Mouse (Mus musculus): ENCODE measurements around the gene Gfpt2. TPM values are rescaled to one million over a fixed set of nuclear protein-coding genes. Genes with fewer than 3 reads are reported as not detected.
A peak's percentile ranks its signal among the peaks of the same experiment; 100 is the strongest.
"Not testable (repeated sequence)": the region's sequence is repeated elsewhere in the genome, so short reads cannot be mapped to it uniquely, and the experiment has no call there.

Gfpt2 gene
- polyA plus RNA-seq, 2 experiments, result 0.39 to 0.90 TPM

DNA sequence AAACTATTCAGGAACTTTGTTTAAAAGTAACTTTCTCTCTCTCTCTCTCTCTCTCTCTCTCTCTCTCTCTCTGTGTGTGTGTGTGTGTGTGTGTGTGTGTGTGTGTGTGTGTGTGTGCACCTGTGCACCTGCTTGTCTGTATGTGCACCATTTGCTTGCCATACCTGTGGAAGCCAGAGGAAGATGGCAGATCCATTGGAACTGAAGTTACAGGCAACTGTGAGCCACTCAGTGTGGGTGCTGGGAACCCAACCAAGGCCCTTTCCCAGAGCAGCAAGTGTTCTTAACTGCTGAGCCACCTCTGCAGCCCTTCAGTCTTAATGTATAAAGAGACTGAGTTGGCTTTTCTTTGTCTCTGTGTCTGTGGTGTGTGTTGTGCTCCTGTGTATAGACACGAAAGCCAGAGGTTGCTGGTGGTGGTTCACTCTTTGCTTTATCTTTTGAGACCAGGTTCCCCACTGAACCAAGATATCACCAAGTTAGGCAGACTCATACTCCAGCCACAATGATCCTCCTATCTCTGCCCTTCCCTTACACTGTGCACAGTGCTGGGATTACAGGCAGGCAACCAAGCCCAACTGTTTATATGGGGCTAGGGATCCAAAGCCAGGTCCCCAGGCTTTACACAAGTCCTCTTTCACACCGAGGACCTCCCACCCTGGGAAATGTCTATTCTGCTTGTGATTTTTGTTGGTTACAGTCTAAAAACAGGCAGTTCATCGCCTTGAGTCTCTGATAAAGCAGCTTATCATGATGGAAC, 28.4 kb upstream of the Gfpt2 start:
- Histone ChIP-seq H3K9ac (replicated peaks) (no peak overlapping the region), H3K4me1 (replicated peaks; ENCODE audit: control insufficient read depth in 2 of 2, insufficient read depth in 2 of 2, low read length in 1 of 2) (peaks cover 13 to 22% of the 10 kb centered on the region in 2 experiments), H3K4me2 (ENCODE audit: low read depth) (peak overlapping the region; percentile 2), H3K9me3 (ENCODE audit: control insufficient read depth, low read length) (no peaks in the 10 kb centered on the region), H3K27me3 (ENCODE audit: control insufficient read depth, insufficient read depth, low read length) (no peaks in the 10 kb centered on the region), H3K4me3 (ENCODE audit: insufficient read depth in 1 of 2, low read depth in 2 of 2, low read length in 2 of 2) (no peak overlapping the region), H3K36me3 (replicated peaks; ENCODE audit: control insufficient read depth, insufficient read depth, low read depth) (no peaks in the 10 kb centered on the region), H3K27ac (no peak overlapping the region; the same call in 1 of the 2 replicates)
- TF ChIP-seq EP300 (IDR thresholded peaks at IDR 0.05; ENCODE audit: low read depth) (peak; percentile 76), CTCF (IDR thresholded peaks at IDR 0.05; ENCODE audit: low read depth) (no peak)
- WGBS (ENCODE audit: insufficient replicate concordance), result 8% methylated on average over 3 of the region's 3 CpGs
- DNase-seq (ENCODE audit: low read depth in 3 of 3, low spot score in 3 of 3) (peak; percentile 44 to 58 (median 56)), ATAC-seq (ENCODE audit: insufficient read depth) (peak; percentile 95)

DNA sequence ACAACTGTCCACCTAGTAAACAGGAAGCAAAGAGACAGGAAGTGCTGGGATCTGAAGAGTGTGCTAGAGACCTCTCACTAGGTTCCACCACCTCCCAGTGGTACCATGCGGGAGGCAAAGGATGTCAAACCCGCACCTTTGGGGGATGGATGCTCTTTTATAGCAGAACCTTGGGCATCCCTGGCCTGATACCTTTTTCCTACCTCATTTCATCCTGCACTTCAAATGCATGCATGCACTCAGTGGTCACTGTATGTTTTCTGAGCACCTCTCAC, 27.9 kb upstream of the Gfpt2 start:
- 45% methylated on average over 2 of the region's 2 CpGs for WGBS (ENCODE audit: insufficient replicate concordance)
- H3K27ac ChIP-seq, result no peak overlapping the region
- peak; percentile 67 for ATAC-seq (ENCODE audit: insufficient read depth)
- peaks cover 13 to 22% of the 10 kb centered on the region in 2 experiments for H3K4me1 ChIP-seq (replicated peaks; ENCODE audit: control insufficient read depth in 2 of 2, insufficient read depth in 2 of 2, low read length in 1 of 2)
- no peaks in the 10 kb centered on the region for H3K9me3 ChIP-seq (ENCODE audit: control insufficient read depth, low read length)
- H3K9ac ChIP-seq (replicated peaks), result no peak overlapping the region; the same call in 1 of the 2 replicates
- no peaks in the 10 kb centered on the region for H3K36me3 ChIP-seq (replicated peaks; ENCODE audit: control insufficient read depth, insufficient read depth, low read depth)
- no peak for DNase-seq (ENCODE audit: low read depth in 3 of 3, low spot score in 3 of 3)
- H3K4me2 ChIP-seq (ENCODE audit: low read depth), result peak overlapping the region; percentile 2
- no peak overlapping the region for H3K4me3 ChIP-seq (ENCODE audit: insufficient read depth in 1 of 2, low read depth in 2 of 2, low read length in 2 of 2)
- H3K27me3 ChIP-seq (ENCODE audit: control insufficient read depth, insufficient read depth, low read length), result no peaks in the 10 kb centered on the region
- TF ChIP-seq EP300 (IDR thresholded peaks at IDR 0.05; ENCODE audit: low read depth) (no peak), CTCF (IDR thresholded peaks at IDR 0.05; ENCODE audit: low read depth) (no peak)

DNA sequence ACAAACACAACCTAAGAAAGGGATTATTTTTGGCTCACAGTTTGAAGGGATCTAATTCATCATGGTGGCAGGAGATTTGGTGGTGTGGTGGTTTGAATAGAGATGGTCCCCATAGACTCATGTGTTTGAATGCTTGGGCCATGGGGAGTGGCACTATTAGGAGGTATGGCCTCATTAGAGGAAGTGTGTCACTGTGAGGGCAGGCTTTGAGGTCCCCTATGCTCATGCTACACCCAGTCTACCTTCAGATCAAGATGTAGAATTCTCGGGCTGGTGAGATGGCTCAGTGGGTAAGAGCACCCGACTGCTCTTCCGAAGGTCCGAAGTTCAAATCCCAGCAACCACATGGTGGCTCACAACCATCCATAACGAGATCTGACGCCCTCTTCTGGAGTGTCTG, 26.5 kb upstream of the Gfpt2 start:
- WGBS (ENCODE audit: insufficient replicate concordance), result 72% methylated on average over 4 of the region's 6 CpGs
- ATAC-seq (ENCODE audit: insufficient read depth); H3K36me3 ChIP-seq (replicated peaks; ENCODE audit: control insufficient read depth, insufficient read depth, low read depth); H3K27me3 ChIP-seq (ENCODE audit: control insufficient read depth, insufficient read depth, low read length); DNase-seq (ENCODE audit: low read depth in 3 of 3, low spot score in 3 of 3); H3K9me3 ChIP-seq (ENCODE audit: control insufficient read depth, low read length); H3K9ac ChIP-seq (replicated peaks); H3K4me2 ChIP-seq (ENCODE audit: low read depth); H3K27ac ChIP-seq; H3K4me3 ChIP-seq (ENCODE audit: insufficient read depth in 1 of 2, low read depth in 2 of 2, low read length in 2 of 2): not testable (repeated sequence)
- peaks cover 13 to 22% of the 10 kb centered on the region in 2 experiments for H3K4me1 ChIP-seq (replicated peaks; ENCODE audit: control insufficient read depth in 2 of 2, insufficient read depth in 2 of 2, low read length in 1 of 2)

DNA sequence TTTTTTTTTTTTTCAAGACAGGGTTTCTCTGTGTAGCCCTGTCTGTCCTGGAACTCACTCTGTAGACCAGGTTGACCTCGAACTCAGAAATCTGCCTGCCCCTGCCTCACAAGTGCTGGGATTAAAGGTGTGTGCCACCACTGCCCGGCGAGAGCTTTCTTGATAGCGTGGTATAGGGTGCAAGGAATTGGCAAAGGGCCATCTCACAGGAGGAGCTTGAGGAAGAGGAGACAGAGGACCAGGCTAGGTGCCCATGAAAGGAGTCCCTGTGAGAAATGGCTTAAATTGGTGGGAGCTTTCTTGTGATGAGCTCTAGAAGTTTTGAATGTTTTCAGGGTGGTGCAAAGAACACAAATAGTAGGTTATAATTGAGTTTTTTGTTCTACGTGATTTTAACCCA, 25.2 kb upstream of the Gfpt2 start:
- no peaks in the 10 kb centered on the region for H3K9me3 ChIP-seq (ENCODE audit: control insufficient read depth, low read length)
- 75% methylated on average over 5 of the region's 5 CpGs for WGBS (ENCODE audit: insufficient replicate concordance)
- DNase-seq (ENCODE audit: low read depth in 3 of 3, low spot score in 3 of 3) (no peak), ATAC-seq (ENCODE audit: insufficient read depth) (no peak)
- no peak overlapping the region for H3K4me2 ChIP-seq (ENCODE audit: low read depth)
- H3K27ac ChIP-seq, result no peak overlapping the region
- no peak overlapping the region for H3K4me3 ChIP-seq (ENCODE audit: insufficient read depth in 1 of 2, low read depth in 2 of 2, low read length in 2 of 2)
- no peak overlapping the region for H3K9ac ChIP-seq (replicated peaks)
- H3K36me3 ChIP-seq (replicated peaks; ENCODE audit: control insufficient read depth, insufficient read depth, low read depth), result no peaks in the 10 kb centered on the region
- peaks cover 13 to 22% of the 10 kb centered on the region in 2 experiments for H3K4me1 ChIP-seq (replicated peaks; ENCODE audit: control insufficient read depth in 2 of 2, insufficient read depth in 2 of 2, low read length in 1 of 2)
- no peaks in the 10 kb centered on the region for H3K27me3 ChIP-seq (ENCODE audit: control insufficient read depth, insufficient read depth, low read length)
- TF ChIP-seq CTCF (IDR thresholded peaks at IDR 0.05; ENCODE audit: low read depth) (no peak), EP300 (IDR thresholded peaks at IDR 0.05; ENCODE audit: low read depth) (no peak)

DNA sequence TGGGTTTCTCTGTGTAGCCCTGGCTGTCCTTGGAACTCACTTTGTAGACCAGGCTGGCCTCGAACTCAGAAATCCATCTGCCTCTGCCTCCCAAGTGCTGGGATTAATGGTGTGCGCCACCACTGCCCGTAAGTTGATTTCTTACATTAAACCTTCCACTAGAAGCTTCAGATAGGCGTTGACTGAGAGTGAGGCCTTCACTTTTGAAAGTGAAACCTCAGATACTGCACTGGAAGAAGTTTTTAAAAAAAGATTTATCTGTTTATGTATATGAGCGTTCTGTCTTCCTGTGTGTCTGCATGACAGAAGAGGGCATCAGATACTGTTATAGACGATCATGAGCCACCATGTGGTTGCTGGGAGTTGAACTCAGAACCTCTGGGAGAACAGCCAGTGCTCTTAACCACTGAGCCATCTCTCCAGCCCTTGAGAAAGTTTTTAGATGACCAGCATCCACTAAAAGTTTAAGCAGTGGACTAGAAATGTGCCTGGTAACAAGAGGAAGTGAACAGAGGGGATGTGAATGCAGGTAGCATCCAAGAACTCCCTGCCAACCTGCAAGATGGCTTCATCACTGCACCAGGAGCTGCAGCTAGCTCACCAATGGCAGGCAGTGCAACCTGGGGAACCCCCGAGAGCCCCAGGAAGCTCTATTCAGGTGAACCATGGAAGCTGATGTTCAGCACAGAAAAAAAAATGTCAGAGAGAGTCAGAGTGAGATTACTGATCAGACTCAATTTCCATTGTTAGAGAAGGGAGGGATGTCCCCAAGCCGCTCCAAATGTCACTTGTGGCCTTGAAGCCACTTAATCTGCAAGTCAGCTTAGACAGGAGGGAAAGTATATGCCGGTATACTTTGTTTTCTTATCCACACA, 23.1 kb upstream of the Gfpt2 start:
- Histone ChIP-seq H3K9ac (replicated peaks) (no peak overlapping the region), H3K27ac (no peak overlapping the region), H3K4me1 (replicated peaks; ENCODE audit: control insufficient read depth in 2 of 2, insufficient read depth in 2 of 2, low read length in 1 of 2) (peaks cover 4 to 9% of the 10 kb centered on the region in 2 experiments), H3K4me3 (ENCODE audit: insufficient read depth in 1 of 2, low read depth in 2 of 2, low read length in 2 of 2) (no peak overlapping the region), H3K27me3 (ENCODE audit: control insufficient read depth, insufficient read depth, low read length) (no peaks in the 10 kb centered on the region), H3K4me2 (ENCODE audit: low read depth) (no peak overlapping the region), H3K9me3 (ENCODE audit: control insufficient read depth, low read length) (no peaks in the 10 kb centered on the region), H3K36me3 (replicated peaks; ENCODE audit: control insufficient read depth, insufficient read depth, low read depth) (no peaks in the 10 kb centered on the region)
- DNase-seq (ENCODE audit: low read depth in 3 of 3, low spot score in 3 of 3) (no peak), ATAC-seq (ENCODE audit: insufficient read depth) (no peak)
- 48% methylated on average over 9 of the region's 9 CpGs for WGBS (ENCODE audit: insufficient replicate concordance)
- no peak for TF ChIP-seq EP300 (IDR thresholded peaks at IDR 0.05; ENCODE audit: low read depth)
- TF ChIP-seq CTCF (IDR thresholded peaks at IDR 0.05; ENCODE audit: low read depth), result no peak
